Mouse (Mus musculus) kidney, adult 2 months (tissue): ENCODE results near the gene Mapkapk3.

Source experiments
- CTCF ChIP-seq: fragments of 200-500 bp; conservative IDR thresholded peaks from 2 replicates; pipeline ENCODE4 v1.5.1; 2011; ENCODE audit warnings: low read depth, mild to moderate bottlenecking, control low read depth, low read length, moderate library complexity, mixed read lengths; ENCODE audit not compliant: insufficient read depth, insufficient read length
- POLR2A ChIP-seq: fragments of 200-500 bp; IDR thresholded peaks from one replicate; pipeline ENCODE4 v1.6.1; 2011; ENCODE audit warnings: low read depth, low read length, control low read depth

- TF ChIP-seq POLR2A (no peak), CTCF (no peak)
These were observed 6.4 kb upstream of the Mapkapk3 start for GRCm38 (mm10) chr9:107296041-107296440.
